Mouse (Mus musculus): ENCODE results near the gene Helb.

Gene Helb

DNA sequence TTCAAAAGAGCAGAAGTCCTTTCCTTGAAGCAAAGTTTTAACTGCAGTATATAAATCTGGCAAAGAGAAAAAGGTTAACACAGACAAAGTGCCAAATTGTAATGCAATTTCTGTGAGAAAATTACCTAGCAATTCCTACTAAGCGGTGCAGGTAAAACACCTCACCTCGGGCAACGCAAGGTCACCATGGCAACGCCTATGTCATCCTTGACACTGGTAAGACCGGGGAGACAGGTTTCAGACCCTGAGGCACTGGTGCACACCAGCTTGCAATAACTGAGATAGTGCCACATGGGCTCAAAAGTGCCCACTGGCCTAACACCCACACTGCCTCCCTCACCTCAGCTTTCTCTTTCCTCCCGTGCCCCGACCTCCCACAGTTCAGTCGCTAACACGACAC lies 17.7 kb downstream of the Helb start:
- CTCF ChIA-PET = no interaction called here

GRCm38 (mm10) chr10:120092548-120092947 lies 20.2 kb downstream of the Helb start:
- CTCF ChIA-PET = no interaction called here

GRCm38 (mm10) chr10:120077850-120078249 lies 34.9 kb downstream of the Helb start:
- CTCF ChIA-PET = no interaction called here

DNA sequence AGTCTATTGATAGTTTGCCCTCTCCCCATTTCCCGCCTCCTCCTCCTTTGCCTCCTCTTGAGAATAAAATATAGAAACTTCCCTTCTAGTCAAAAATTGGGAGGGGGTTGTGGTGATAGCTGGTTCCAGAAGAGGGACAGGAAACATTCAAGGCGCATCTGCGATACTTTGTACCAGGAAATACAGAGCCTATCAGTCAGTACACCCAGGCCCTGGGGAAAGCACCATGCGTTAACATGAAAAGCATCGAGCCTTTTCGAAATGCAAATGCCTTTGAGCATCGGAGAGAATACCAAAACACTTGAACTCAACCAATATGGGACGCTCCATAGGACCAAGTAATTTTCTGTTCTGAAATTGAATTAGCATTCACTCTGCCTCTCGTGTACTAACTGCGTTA lies 46.5 kb downstream of the Helb start:
- CTCF ChIA-PET = no interaction called here

GRCm38 (mm10) chr10:120064424-120064823 lies 48.4 kb downstream of the Helb start:
- CTCF ChIA-PET = interaction anchor here (0.6 to 0.9 kb wide), 2 partner anchors 11 to 852 kb away, joined by 3 to 4 read pairs; no protein-coding TSS in a partner anchor

- CTCF ChIA-PET = no interaction called here
Measured at GRCm38 (mm10) chr10:120061238-120062130, 51.3 kb downstream of the Helb start.

DNA sequence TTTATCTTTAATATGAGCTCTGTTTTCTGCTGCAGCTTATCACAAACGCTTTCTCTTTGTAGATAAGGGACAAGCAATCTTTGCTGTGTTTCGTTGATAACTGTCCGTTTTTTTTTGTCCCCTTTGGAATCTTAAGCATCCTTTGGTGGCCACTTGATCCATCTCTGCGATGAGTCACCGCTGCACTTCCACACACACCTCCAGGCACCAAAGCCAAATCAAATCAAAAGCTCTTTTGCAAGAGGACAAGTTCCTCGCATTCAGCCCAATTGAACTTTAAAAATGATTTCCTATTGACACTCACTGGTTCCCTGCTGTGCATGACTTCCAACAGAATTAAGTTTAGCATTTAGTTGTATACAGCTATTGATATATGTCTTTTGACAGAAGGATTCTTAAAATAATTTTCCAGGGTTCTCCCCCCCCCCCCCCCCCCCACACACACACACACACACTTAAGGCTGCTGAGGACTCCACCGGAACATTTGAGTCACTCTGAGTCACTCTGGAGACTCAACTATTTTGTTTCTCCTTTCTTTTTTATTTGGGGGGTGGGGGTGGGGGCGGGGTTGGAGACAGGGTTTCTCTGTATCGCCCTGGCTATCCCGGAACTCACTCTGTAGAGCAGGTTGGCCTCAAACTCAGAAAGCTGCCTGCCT lies 52.1 kb downstream of the Helb start:
- CTCF ChIA-PET = no interaction called here

GRCm38 (mm10) chr10:120044714-120045234 lies 68.0 kb downstream of the Helb start:
- CTCF ChIA-PET = no interaction called here

- CTCF ChIA-PET = no interaction called here
Measured at GRCm38 (mm10) chr10:120044237-120044636, 68.5 kb downstream of the Helb start.

- CTCF ChIA-PET = no interaction called here
Measured at GRCm38 (mm10) chr10:120038194-120038593, 74.6 kb downstream of the Helb start.

GRCm38 (mm10) chr10:120035824-120036223 lies 77.0 kb downstream of the Helb start:
- CTCF ChIA-PET = no interaction called here

- CTCF ChIA-PET = no interaction called here
Measured at GRCm38 (mm10) chr10:120035211-120035733, 77.5 kb downstream of the Helb start.

DNA sequence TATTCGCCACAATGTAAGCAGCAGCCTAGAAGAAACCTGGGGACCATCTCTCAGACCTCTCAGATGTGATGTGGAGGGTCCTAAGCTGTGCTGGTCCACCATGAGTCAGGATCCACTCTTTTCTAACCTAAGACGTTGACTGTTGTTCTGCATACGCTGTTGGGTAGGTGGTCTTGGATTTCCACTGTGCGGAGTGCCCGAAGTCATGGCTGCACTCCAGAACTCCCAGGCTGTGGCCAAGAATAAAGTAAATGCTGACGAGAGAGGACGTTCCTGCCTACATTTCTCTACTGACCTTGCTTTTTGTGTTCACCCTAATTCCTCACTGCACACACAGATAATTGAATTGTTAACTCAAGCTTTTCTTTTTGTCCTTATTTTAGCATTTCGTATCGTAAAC lies 78.9 kb downstream of the Helb start:
- CTCF ChIA-PET = no interaction called here

Measured in spleen, embryonic (tissue).